Comparison of ENCODE assay signal across 27 mouse cellular contexts in the genomic region with DNA sequence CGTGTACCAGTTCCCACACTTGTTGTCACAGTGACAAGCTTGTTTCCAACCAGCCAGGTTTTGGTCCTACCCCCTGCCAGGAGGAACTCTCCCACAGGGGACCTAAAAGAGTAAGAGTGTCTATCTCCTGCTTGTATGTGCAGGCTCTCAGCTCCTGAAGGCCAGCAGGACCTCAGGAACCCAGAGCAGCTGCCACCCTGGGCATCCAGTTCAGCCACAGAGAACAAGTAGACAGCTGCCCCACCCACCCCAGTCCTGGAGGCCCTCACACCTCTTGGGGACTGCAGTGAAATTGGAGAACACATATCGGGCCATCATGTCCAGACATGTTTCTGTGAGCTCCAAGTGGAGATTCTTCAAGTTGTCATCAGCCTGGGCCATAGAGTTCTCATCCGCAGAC. TPM values are rescaled to one million over a fixed set of nuclear protein-coding genes. Genes with fewer than 3 reads are reported as not detected.
DNase-seq lines count a peak whose midpoint lies in the region; ATAC-seq and TF ChIP-seq lines count a peak whose summit lies in the region.
"Had no signal": no experiment of that assay in that cellular context is flagged by ENCODE, and none has a peak within 500 bp of the region (broad histone marks: within the 10 kb centered on the region; RNA-seq: fewer than 3 reads in every experiment).

No protein-coding gene starts in this region.

- 0 out of 2 replicates have a peak overlapping the region, but pooled peaks have one; percentile 37 for H3K27ac ChIP-seq in ES-Bruce4 (ENCODE audit: insufficient read depth, low read length)
- H3K27ac ChIP-seq in kidney, embryonic 14.5 days (ENCODE audit: low read depth, low read length) = no peak overlapping the region
- H3K27ac ChIP-seq: embryonic facial prominence, embryonic 13.5 days; embryonic facial prominence, embryonic 15.5 days; forebrain, embryonic 13.5 days had no signal

- no peaks in the 10 kb centered on the region for H3K9me3 ChIP-seq in ES-Bruce4 (replicated peaks; ENCODE audit: control insufficient read depth, insufficient read depth, low read length, poor library complexity, severe bottlenecking)
- H3K9me3 ChIP-seq in kidney, embryonic 14.5 days (ENCODE audit: control insufficient read depth, low read length) = no peaks in the 10 kb centered on the region
- H3K9me3 ChIP-seq: embryonic facial prominence, embryonic 13.5 days; embryonic facial prominence, embryonic 15.5 days; forebrain, embryonic 13.5 days; G1E had no signal

- no peak for TF ChIP-seq POLR2A in ES-Bruce4 (IDR thresholded peaks at IDR 0.05; ENCODE audit: insufficient read depth, low read length)
- no peak for TF ChIP-seq POLR2A in myocyte (IDR thresholded peaks at IDR 0.05; ENCODE audit: insufficient read length, low read depth)

- H3K9ac ChIP-seq in ES-Bruce4 (ENCODE audit: low read depth, poor library complexity, severe bottlenecking) = no peak overlapping the region
- no peak overlapping the region for H3K9ac ChIP-seq in kidney, embryonic 14.5 days (ENCODE audit: low read depth, low read length)
- H3K9ac ChIP-seq: embryonic facial prominence, embryonic 13.5 days; embryonic facial prominence, embryonic 15.5 days; forebrain, embryonic 13.5 days had no signal

- TF ChIP-seq CTCF in ES-Bruce4 (IDR thresholded peaks at IDR 0.05; ENCODE audit: low read depth, low read length) = no peak

- H3K79me2 ChIP-seq in myocyte (ENCODE audit: control insufficient read depth, insufficient read depth) = no peaks in the 10 kb centered on the region

- no peaks in the 10 kb centered on the region for H3K4me1 ChIP-seq in ES-Bruce4 (ENCODE audit: control insufficient read depth, insufficient read depth, low read length)
- no peaks in the 10 kb centered on the region for H3K4me1 ChIP-seq in kidney, embryonic 14.5 days (ENCODE audit: control insufficient read depth, insufficient read depth, low read length)
- H3K4me1 ChIP-seq: embryonic facial prominence, embryonic 13.5 days; embryonic facial prominence, embryonic 15.5 days; forebrain, embryonic 13.5 days had no signal

- no peak overlapping the region for H3K4me3 ChIP-seq in ES-Bruce4 (ENCODE audit: low read depth, low read length)
- no peak overlapping the region for H3K4me3 ChIP-seq in myocyte
- H3K4me3 ChIP-seq in kidney, embryonic 14.5 days (ENCODE audit: low read length) = no peak overlapping the region
- H3K4me3 ChIP-seq: embryonic facial prominence, embryonic 13.5 days; embryonic facial prominence, embryonic 15.5 days; forebrain, embryonic 13.5 days had no signal

- ATAC-seq in kidney, embryonic 14.5 days (ENCODE audit: low FRiP score, low TSS enrichment) = no peak
- ATAC-seq: CD4-positive, CD25-positive, alpha-beta regulatory T cell, adult 4 months; forebrain, embryonic 13.5 days; forebrain, embryonic 16.5 days; Patski had no signal

- peaks cover 6% of the 10 kb centered on the region for H3K36me3 ChIP-seq in ES-Bruce4 (ENCODE audit: control insufficient read depth, insufficient read depth, low read length, poor library complexity, severe bottlenecking)
- peaks cover 7% of the 10 kb centered on the region for H3K36me3 ChIP-seq in myocyte (ENCODE audit: control insufficient read depth, insufficient read depth)
- peaks cover 85% of the 10 kb centered on the region for H3K36me3 ChIP-seq in kidney, embryonic 14.5 days (ENCODE audit: control insufficient read depth, insufficient read depth, low read length)

- TF ChIP-seq EP300 in ES-Bruce4 (IDR thresholded peaks at IDR 0.05; ENCODE audit: insufficient read depth, low read depth, low read length) = no peak

- no peak overlapping the region for H3ac ChIP-seq in myocyte (ENCODE audit: control insufficient read depth, insufficient read length)

- 88% methylated on average over 3 of the region's 3 CpGs for WGBS in kidney, embryonic 14.5 days

- peak; percentile 48 for DNase-seq in ZHBTc4 (ENCODE audit: low read depth, low spot score)
- no peak for DNase-seq in frontal cortex, postnatal 25 days (ENCODE audit: low spot score in 2 of 2)
- no peak for DNase-seq in kidney, postnatal 14 days
- DNase-seq: adrenal gland, adult 2 months; adrenal gland, postnatal 10 days; adrenal gland, postnatal 25 days; B cell, adult 2 months; cerebellum, adult 11 months; cerebellum, adult 18-20 months; cerebellum, adult 8-10 months; cerebellum, adult 9-11 months; cerebellum, postnatal 14 days; cerebellum, postnatal 36 days; embryo, embryonic 11 days had no signal

- H3K4me2 ChIP-seq in myocyte (ENCODE audit: low read depth) = peak overlapping the region; percentile 24
- H3K4me2 ChIP-seq in kidney, embryonic 14.5 days (replicated peaks; ENCODE audit: low read depth, low read length) = no peak overlapping the region
- H3K4me2 ChIP-seq: embryonic facial prominence, embryonic 13.5 days; embryonic facial prominence, embryonic 15.5 days; forebrain, embryonic 13.5 days had no signal

- H3K27me3 ChIP-seq in ES-Bruce4 (ENCODE audit: control insufficient read depth, insufficient read depth, low read length, poor library complexity, severe bottlenecking) (no peaks in the 10 kb centered on the region), myocyte (ENCODE audit: control insufficient read depth, insufficient read depth, insufficient read length) (no peaks in the 10 kb centered on the region)
- no peaks in the 10 kb centered on the region for H3K27me3 ChIP-seq in kidney, embryonic 14.5 days (ENCODE audit: control insufficient read depth, insufficient read depth, low read length)
- H3K27me3 ChIP-seq: CH12.LX; embryonic facial prominence, embryonic 13.5 days; embryonic facial prominence, embryonic 15.5 days; forebrain, embryonic 13.5 days; Patski had no signal

TF ChIP-seq in myocyte, 11 proteins besides CTCF, POLR2A, EP300 and RAD21:
- peak; percentile 11 to 70 (median 48) for TF ChIP-seq MYOD1 (IDR thresholded peaks at IDR 0.05; ENCODE audit: control insufficient read depth in 1 of 3, insufficient read length in 2 of 3, low read depth in 2 of 3)
- TF ChIP-seq USF1 (IDR thresholded peaks at IDR 0.05; ENCODE audit: low read depth) = no peak
- peak in 2 of 3 experiments; percentile 83 to 85 for TF ChIP-seq MYOG (IDR thresholded peaks at IDR 0.05; ENCODE audit: control insufficient read depth in 1 of 3, insufficient read depth in 1 of 3, insufficient read length in 2 of 3, low read depth in 2 of 3)
- TF ChIP-seq E2F4 (IDR thresholded peaks at IDR 0.05; ENCODE audit: insufficient read depth) = no peak

RNA-seq across cellular contexts. Expression of gene Tsc2, which starts 27.9 kb away (rescaled TPM):
- polyA plus RNA-seq in ES-Bruce4 (2011; ENCODE audit: insufficient read depth, insufficient read length, low read depth, missing spikeins) (51.1 and 53.2 TPM in 2 replicates), myocyte (2012; fragmentation: generic; extraction: Trizol) (49.5 TPM)
- polyA plus RNA-seq in kidney, embryonic 14.5 days (2014; fragmentation: Nextera tagmentation; extraction: Ambion mirVana) = 48.3 and 55.4 TPM in 2 replicates

RNA-seq across cellular contexts. Expression of gene Nthl1, which starts 27.9 kb away (rescaled TPM):
- polyA plus RNA-seq in ES-Bruce4 (2011; ENCODE audit: insufficient read depth, insufficient read length, low read depth, missing spikeins) = 21.5 and 27.2 TPM in 2 replicates
- polyA plus RNA-seq in myocyte (2012; fragmentation: generic; extraction: Trizol) = 20.2 TPM
- polyA plus RNA-seq in kidney, embryonic 14.5 days (2014; fragmentation: Nextera tagmentation; extraction: Ambion mirVana) = 14.2 and 17.0 TPM in 2 replicates

RNA-seq across cellular contexts. Expression of gene Slc9a3r2, which starts 45.6 kb away (rescaled TPM):
- polyA plus RNA-seq in ES-Bruce4 (2011; ENCODE audit: insufficient read depth, insufficient read length, low read depth, missing spikeins) = 10.3 and 13.5 TPM in 2 replicates
- 19.1 TPM for polyA plus RNA-seq in myocyte (2012; fragmentation: generic; extraction: Trizol)
- polyA plus RNA-seq in kidney, embryonic 14.5 days (2014; fragmentation: Nextera tagmentation; extraction: Ambion mirVana) = 86.1 and 95.5 TPM in 2 replicates
- polyA plus RNA-seq: CD4-positive, CD25-positive, alpha-beta regulatory T cell, adult 4 months had no signal

RNA-seq across cellular contexts. Expression of gene Npw, which starts 53.7 kb away (rescaled TPM):
- polyA plus RNA-seq in ES-Bruce4 (2011; ENCODE audit: insufficient read depth, insufficient read length, low read depth, missing spikeins) = 1.6 TPM in 1 of 2 replicates, not detected in the other
- polyA plus RNA-seq in myocyte (2012; fragmentation: generic; extraction: Trizol) = not detected
- 0.66 TPM in 1 of 2 replicates, not detected in the other for polyA plus RNA-seq in kidney, embryonic 14.5 days (2014; fragmentation: Nextera tagmentation; extraction: Ambion mirVana)
- polyA plus RNA-seq: brain, embryonic 14.5 days; CD4-positive, CD25-positive, alpha-beta regulatory T cell, adult 4 months; forebrain, embryonic 13.5 days; forebrain, embryonic 16.5 days; frontal cortex, adult 2 months; G1E; Patski had no signal

RNA-seq across cellular contexts. Expression of gene Pkd1, which starts 54.9 kb away (rescaled TPM):
- polyA plus RNA-seq in ES-Bruce4 (2011; ENCODE audit: insufficient read depth, insufficient read length, low read depth, missing spikeins) (13.0 and 14.8 TPM in 2 replicates), myocyte (2012; fragmentation: generic; extraction: Trizol) (47.2 TPM)
- 16.7 and 31.6 TPM in 2 replicates for polyA plus RNA-seq in kidney, embryonic 14.5 days (2014; fragmentation: Nextera tagmentation; extraction: Ambion mirVana)
